Mouse (Mus musculus): Measurements from ENCODE around the gene Cnst. TPM values are rescaled to one million over a fixed set of nuclear protein-coding genes. Genes with fewer than 3 reads are reported as not detected.
"Not testable (repeated sequence)": the region's sequence is repeated elsewhere in the genome, so short reads cannot be mapped to it uniquely, and the experiment has no call there.

Gene Cnst
- total RNA-seq, 2 experiments from 2014 or later: 25.8 to 27.7 TPM

GRCm38 (mm10) chr1:179644151-179644550 lies 98.0 kb downstream of the Cnst start:
- DNase-seq (ENCODE audit: low spot score in 2 of 2): no peak

GRCm38 (mm10) chr1:179645101-179645979 lies 99.2 kb downstream of the Cnst start:
- peak; percentile 33 to 64 for DNase-seq (ENCODE audit: low spot score in 2 of 2)

GRCm38 (mm10) chr1:179645980-179646268 lies 99.8 kb downstream of the Cnst start:
- no peak for DNase-seq (ENCODE audit: low spot score in 2 of 2)

GRCm38 (mm10) chr1:179648678-179649077 lies 102.5 kb downstream of the Cnst start:
- not testable (repeated sequence) for DNase-seq (ENCODE audit: low spot score in 2 of 2)

GRCm38 (mm10) chr1:179649324-179649723 lies 103.2 kb downstream of the Cnst start:
- no peak for DNase-seq (ENCODE audit: low spot score in 2 of 2)

- DNase-seq (ENCODE audit: low spot score in 2 of 2): no peak
Observed at GRCm38 (mm10) chr1:179650284-179650683, 104.1 kb downstream of the Cnst start.

GRCm38 (mm10) chr1:179651224-179651623 lies 105.1 kb downstream of the Cnst start:
- no peak for DNase-seq (ENCODE audit: low spot score in 2 of 2)

- DNase-seq (ENCODE audit: low spot score in 2 of 2): no peak
Observed at GRCm38 (mm10) chr1:179663065-179663464, 116.9 kb downstream of the Cnst start.

- no peak for DNase-seq (ENCODE audit: low spot score in 2 of 2)
Observed at GRCm38 (mm10) chr1:179664309-179664930, 118.2 kb downstream of the Cnst start.

GRCm38 (mm10) chr1:179666971-179667370 lies 120.8 kb downstream of the Cnst start:
- DNase-seq (ENCODE audit: low spot score in 2 of 2): no peak

- DNase-seq (ENCODE audit: low spot score in 2 of 2): no peak
Observed at GRCm38 (mm10) chr1:179667450-179667849, 121.3 kb downstream of the Cnst start.

GRCm38 (mm10) chr1:179668013-179668805 lies 122.0 kb downstream of the Cnst start, which contains the start of gene Sccpdh:
Gene Sccpdh (plus strand): TSS chr1:179668210.
- peak; percentile 70 to 73 for DNase-seq (ENCODE audit: low spot score in 2 of 2)

- DNase-seq (ENCODE audit: low spot score in 2 of 2): no peak
Observed at GRCm38 (mm10) chr1:179668836-179669537, 122.8 kb downstream of the Cnst start.

GRCm38 (mm10) chr1:179674355-179674754 lies 128.2 kb downstream of the Cnst start:
- no peak for DNase-seq (ENCODE audit: low spot score in 2 of 2)

- no peak for DNase-seq (ENCODE audit: low spot score in 2 of 2)
Observed at GRCm38 (mm10) chr1:179677031-179677430, 130.9 kb downstream of the Cnst start.

Other genes with a start within 250 kb of the Cnst start
- gene Smyd3, start 28.3 kb upstream of the Cnst start, total RNA-seq (2021): 10 to 100 TPM; 13.6 to 14.0 TPM
- gene Tfb2m, start 103 bp upstream of the Cnst start, total RNA-seq (2021): 10 to 100 TPM; 27.0 to 33.1 TPM
- 10 to 100 TPM; 38.0 to 39.6 TPM for gene Sccpdh, start 121.8 kb downstream of the Cnst start, total RNA-seq (2021)
- gene Kif28, start 198.9 kb downstream of the Cnst start, total RNA-seq (2021): under 1 TPM; 0.08 to 0.20 TPM